Mouse (Mus musculus): Measurements from ENCODE around the gene Hhipl1.

DNA sequence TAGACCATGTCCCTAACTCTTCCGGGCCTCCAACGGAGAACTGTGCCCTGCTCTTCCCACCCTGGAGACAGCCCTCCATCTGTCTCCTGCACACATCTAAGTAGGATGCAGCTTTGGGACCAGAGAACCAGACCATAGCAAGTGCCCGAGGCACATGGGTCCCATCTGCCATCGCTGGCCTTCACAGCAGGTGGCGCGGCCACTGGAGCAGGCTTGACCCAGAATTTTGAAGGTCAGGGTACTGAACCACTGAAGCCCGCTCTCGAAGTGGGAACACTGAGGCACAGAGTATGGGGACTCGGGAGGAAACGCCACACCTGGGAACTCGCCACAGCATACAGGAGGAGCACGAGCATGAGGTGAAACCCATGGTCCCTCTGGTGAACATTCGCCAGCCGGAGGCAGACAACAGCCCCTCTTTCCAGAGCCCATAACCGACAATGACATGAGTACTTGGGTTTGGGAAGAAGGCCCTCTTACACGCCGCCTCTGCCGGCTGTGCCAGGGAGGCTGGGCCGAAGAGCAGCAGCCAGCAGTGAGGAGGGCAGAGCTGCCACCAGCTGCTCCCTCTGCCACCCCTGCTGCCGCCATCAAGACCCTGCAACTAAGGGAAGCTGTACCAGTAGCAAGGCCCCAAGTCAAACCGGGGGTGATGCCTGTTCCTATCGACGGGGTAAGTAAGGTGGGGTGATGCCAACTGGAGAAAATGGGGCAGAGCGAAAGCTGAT, 46.6 kb upstream of the Hhipl1 start:
- TF ChIP-seq POLR2A (IDR thresholded peaks at IDR 0.05; ENCODE audit: insufficient read depth, low read depth, low read length) (no peak), CTCF (IDR thresholded peaks at IDR 0.05; ENCODE audit: insufficient read depth, low read depth, low read length) (no peak)
